Mouse (Mus musculus) central nervous system, embryonic 11.5 days (tissue): ENCODE results near the gene Fam13c. TPM values are rescaled to one million over a fixed set of nuclear protein-coding genes. Genes with fewer than 3 reads are reported as not detected.

Experiments used
- polyA plus RNA-seq: library from polyadenylated mRNA; depleted of rRNA; stranded (reverse); fragments of >200 nt; gene quantifications from 2 replicates; pipeline ENCODE4 v1.2.3, GENCODE M21; 2012; rRNA removed

Fam13c gene
- polyA plus RNA-seq: 7.6 and 7.7 TPM in 2 replicates

GRCm38 (mm10) chr10:70439676-70440521 is at the start of gene Fam13c:
TSS of gene Fam13c (plus strand) at chr10:70440481.

Other genes with a start within 250 kb of the Fam13c start
- 0.94 and 9.8 TPM in 2 replicates for gene Mrln, start 235.8 kb upstream of the Fam13c start, polyA plus RNA-seq
- 0.47 and 1.1 TPM in 2 replicates for gene Slc16a9, start 195.4 kb upstream of the Fam13c start, polyA plus RNA-seq
- 8.3 and 20.4 TPM in 2 replicates for gene Phyhipl, start 215.5 kb downstream of the Fam13c start, polyA plus RNA-seq